Mouse (Mus musculus) olfactory bulb, adult 2 months (tissue): Measurements from ENCODE around the gene Exo5.

Experiments used
- CTCF ChIP-seq: fragments of 200-500 bp; IDR thresholded peaks from 2 replicates; pipeline ENCODE4 v1.5.1; 2012; ENCODE audit warnings: low read depth, mild to moderate bottlenecking, low read length, moderate library complexity; ENCODE audit not compliant: insufficient read depth
- POLR2A ChIP-seq: fragments of 200-500 bp; IDR thresholded peaks from 2 replicates; pipeline ENCODE4 v1.6.1; 2012; ENCODE audit warnings: mild to moderate bottlenecking, low read depth, low read length, moderate library complexity; ENCODE audit not compliant: insufficient read depth

DNA sequence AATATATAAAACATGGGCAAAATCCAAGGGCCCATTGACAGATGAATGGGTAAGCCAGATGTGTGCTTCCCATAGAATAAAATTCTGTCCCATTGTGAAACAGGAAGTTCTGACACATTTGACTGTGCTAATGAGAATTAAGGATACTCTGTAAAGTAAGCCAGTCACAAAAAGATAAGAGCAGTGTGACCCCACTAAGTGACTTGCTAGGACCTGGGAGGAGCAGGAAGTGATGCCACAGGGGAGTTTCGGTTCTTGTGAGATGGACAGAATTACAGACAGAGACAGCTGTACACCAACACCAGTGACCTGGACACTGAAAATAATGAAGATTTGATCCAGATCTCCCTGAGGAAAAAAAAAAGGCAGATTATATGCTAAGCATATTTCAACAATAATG, 11.0 kb downstream of the Exo5 start:
- TF ChIP-seq POLR2A, result no peak
- no peak for TF ChIP-seq CTCF
